Mouse (Mus musculus) liver, adult 2 months (tissue): Measurements from ENCODE around the gene Mef2c.

Experiments
- CTCF ChIP-seq: fragments of 200-500 bp; IDR thresholded peaks from 2 replicates; pipeline ENCODE4 v1.5.1; 2011; ENCODE audit warnings: low read depth, low read length, control low read depth
- POLR2A ChIP-seq: fragments of 200-500 bp; IDR thresholded peaks from 2 replicates; pipeline ENCODE4 v1.6.1; 2011; ENCODE audit warnings: low read length, control low read depth; ENCODE audit not compliant: insufficient read depth; ENCODE audit errors: extremely low read depth

- TF ChIP-seq CTCF (no peak), POLR2A (no peak)
Observed at GRCm38 (mm10) chr13:83573327-83573726, 69.5 kb downstream of the Mef2c start.
